Mouse (Mus musculus): ENCODE measurements around the gene Igfbp6.

DNA sequence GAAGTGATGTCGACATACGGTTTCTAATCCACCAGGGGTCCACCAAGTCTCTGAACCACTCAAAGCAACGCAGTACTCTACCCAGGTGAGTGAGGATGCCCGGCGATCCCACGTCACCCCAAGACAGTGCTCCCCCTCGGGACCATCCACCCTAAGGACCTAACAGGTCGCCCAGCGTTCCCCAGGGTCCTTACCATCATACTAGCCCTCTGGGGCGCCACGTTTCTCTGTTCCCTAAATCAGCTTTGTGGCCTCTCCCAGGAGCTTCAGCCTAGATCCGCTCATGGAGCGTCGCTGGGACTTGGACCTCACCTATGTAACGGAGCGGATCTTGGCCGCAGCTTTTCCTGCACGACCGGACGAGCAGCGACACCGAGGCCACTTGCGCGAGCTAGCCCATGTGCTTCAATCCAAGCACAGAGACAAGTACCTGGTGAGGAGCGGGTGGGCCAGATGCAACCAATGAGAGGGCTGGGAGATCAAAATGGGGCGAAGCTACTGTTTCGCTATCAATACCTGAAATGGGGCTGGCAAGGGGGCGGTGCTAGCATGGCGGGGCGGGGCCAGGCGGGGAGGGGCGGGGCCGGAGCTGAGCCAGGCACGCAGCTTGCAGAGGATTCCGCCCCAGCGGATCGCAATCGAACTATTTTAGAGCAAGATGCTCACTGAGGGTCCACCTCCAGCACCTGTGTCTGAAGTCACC is 37.3 kb upstream of the Igfbp6 start:
- TF ChIP-seq POLR2A (IDR thresholded peaks at IDR 0.05; ENCODE audit: low read depth, low read length) (no peak), CTCF (conservative IDR thresholded peaks at IDR 0.05; ENCODE audit: insufficient read depth, insufficient read length, low read depth, low read length) (no peak)
